Mouse (Mus musculus) urinary bladder, adult 2 months (tissue): ENCODE measurements at regions not wholly inside any gene's neighbourhood (a gene's known extent, or its start where the extent isn't known, plus 50 kb on each side); places are given as distances from the start of the nearest gene placed in this dataset.

Experiments used
- DNase-seq: peaks from one replicate; pipeline ENCODE4 v3.0.0; 2022; ENCODE audit warnings: low spot score

- no peak for DNase-seq
These were observed 84.1 kb upstream of the Nampt start for GRCm38 (mm10) chr12:32735224-32735623.

- DNase-seq, result no peak
These were observed 77.9 kb upstream of the Nampt start for GRCm38 (mm10) chr12:32741465-32741864.

GRCm38 (mm10) chr12:32757441-32758119, 61.8 kb upstream of the Nampt start:
- DNase-seq, result no peak

GRCm38 (mm10) chr12:32758150-32758549, 61.2 kb upstream of the Nampt start:
- no peak for DNase-seq

GRCm38 (mm10) chr12:32760627-32761026, 58.7 kb upstream of the Nampt start:
- no peak for DNase-seq

- DNase-seq, result no peak
These were observed 58.3 kb upstream of the Nampt start for GRCm38 (mm10) chr12:32761055-32761454.

- DNase-seq, result no peak
These were observed 55.1 kb upstream of the Nampt start for GRCm38 (mm10) chr12:32764271-32764670.

- no peak for DNase-seq
These were observed 54.6 kb upstream of the Nampt start for GRCm38 (mm10) chr12:32764747-32765146.

- DNase-seq, result no peak
These were observed 53.5 kb upstream of the Nampt start for GRCm38 (mm10) chr12:32765861-32766260.

- DNase-seq, result no peak
These were observed 52.8 kb upstream of the Nampt start for GRCm38 (mm10) chr12:32766575-32766974.

- DNase-seq, result no peak
These were observed 51.9 kb upstream of the Nampt start for GRCm38 (mm10) chr12:32767206-32768081.

GRCm38 (mm10) chr12:32768082-32768743, 51.1 kb upstream of the Nampt start:
- no peak for DNase-seq

- DNase-seq, result no peak
These were observed 50.4 kb upstream of the Nampt start for GRCm38 (mm10) chr12:32768744-32769535.
